Mouse (Mus musculus) lung, postnatal 0 days (tissue): Measurements from ENCODE around the gene Lrrd1.

Source experiments
- CTCF ChIP-seq: IDR thresholded peaks from 2 replicates; pipeline ENCODE4 v1.5.1; 2016; ENCODE audit warnings: antibody characterized with exemption, mild to moderate bottlenecking
- EP300 ChIP-seq: IDR thresholded peaks from 2 replicates; pipeline ENCODE4 v1.6.1; 2016; ENCODE audit warnings: antibody characterized with exemption, mild to moderate bottlenecking, control low read depth

DNA sequence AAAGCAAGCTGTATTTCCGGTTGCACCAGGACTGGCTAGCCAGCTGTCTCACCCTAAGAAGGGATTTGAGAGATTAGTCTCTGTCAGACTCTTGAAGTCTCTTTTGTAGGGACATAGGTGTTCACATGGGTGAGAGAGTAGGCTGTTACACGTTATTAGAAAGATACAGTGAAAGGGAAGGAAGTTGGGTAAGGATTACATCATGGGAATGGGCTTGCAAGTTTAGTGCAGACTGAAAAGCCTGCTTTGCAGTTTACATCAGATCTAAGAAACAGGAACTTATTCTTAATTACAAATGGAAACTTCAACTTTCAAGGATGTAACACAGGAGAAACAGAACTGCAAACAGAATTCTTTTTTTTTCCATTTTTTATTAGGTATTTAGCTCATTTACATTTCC is 60.5 kb downstream of the Lrrd1 start:
- TF ChIP-seq CTCF (no peak), EP300 (no peak)
